Mouse (Mus musculus) embryo, embryonic 9.5 days (tissue): ENCODE data around the gene Spint5.

ENCODE experiments used
- DNase-seq: peaks from one replicate; pipeline ENCODE4 v3.0.0-alpha.2; 2017; ENCODE audit errors: extremely low spot score

Spint5 gene

GRCm38 (mm10) chr2:164737377-164738090 is 22.4 kb downstream of the Spint5 start:
- no peak for DNase-seq

DNA sequence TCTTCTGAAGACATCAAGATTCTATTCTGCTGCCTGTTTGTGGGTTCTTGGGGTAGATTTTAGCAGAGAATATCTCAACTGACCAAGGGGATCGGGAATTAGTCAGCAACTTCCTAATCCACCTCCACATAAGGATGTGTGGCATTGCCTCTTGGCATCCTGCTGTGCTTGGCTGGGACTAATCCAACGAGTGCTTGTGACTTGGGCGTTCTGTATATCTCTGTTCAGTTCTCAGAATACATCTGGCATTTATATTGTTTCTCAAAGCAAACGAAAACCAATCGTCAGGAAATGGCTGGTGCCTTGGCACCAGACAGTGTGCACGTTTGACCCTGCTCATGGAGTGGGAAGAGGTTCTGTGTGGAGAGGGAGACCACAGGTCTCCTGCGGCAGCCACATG is 24.8 kb downstream of the Spint5 start:
- DNase-seq = no peak

GRCm38 (mm10) chr2:164744987-164745386 is 29.9 kb downstream of the Spint5 start:
- no peak for DNase-seq

DNA sequence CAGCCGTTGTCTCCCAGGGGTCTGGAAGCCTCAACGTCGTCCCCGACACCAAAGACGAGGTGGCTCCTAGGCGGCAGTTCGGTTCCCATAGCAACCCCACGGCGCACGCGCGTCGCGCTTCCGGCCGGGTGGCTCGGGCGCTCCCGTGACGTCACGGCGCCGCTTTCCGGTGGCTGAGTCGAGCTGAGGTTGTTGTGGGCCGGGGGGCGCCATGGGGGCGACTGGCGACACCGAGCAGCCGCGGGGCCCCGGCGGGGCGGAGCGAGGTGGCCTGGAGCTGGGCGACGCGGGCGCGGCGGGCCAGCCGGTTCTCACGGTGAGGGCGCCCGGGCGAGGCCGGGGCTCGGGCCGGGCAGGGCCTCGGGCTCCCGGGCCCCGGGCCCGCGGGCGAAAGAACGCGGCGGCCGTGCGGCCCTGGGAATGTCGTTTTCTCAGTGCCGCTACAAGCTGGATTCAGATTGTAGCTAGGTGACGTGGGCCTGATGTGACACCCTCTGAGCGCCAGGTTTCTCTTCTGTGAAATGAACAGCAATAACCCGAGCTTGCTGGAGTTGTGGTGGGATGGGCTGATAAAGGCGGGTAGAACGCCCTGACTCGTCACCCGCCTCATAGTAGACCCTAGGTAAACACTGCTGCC is 30.9 kb downstream of the Spint5 start, which contains the start of the genes Wfdc3 and Dnttip1:
Wfdc3 (minus strand) TSS at position 89 of the 637 bp plus-strand sequence.
Dnttip1 (plus strand) TSS at position 141 of the 637 bp plus-strand sequence.
- DNase-seq = peak; percentile 91

DNA sequence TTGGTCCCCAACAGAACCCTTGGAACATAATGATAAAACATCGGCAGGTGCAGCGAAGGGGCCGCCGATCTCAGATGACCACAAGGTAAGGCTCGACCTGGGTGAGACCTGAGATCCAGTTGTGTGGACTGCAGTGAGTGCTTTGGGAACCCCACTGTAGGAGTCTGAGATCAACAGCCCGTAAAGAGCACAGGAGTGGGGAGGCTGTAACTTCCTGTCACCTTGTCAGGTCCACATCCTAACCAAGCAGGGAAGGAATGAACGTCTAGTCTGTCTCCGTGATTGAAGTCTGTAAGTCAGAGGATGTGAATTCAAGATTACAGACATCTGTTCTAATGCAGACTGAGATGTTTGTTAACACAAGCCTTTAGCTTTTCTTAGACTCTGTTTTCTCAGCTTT is 31.6 kb downstream of the Spint5 start:
- no peak for DNase-seq

- no peak for DNase-seq
These were observed 33.1 kb downstream of the Spint5 start for GRCm38 (mm10) chr2:164748191-164748590.

- no peak for DNase-seq
These were observed 33.9 kb downstream of the Spint5 start for GRCm38 (mm10) chr2:164748991-164749390.

DNA sequence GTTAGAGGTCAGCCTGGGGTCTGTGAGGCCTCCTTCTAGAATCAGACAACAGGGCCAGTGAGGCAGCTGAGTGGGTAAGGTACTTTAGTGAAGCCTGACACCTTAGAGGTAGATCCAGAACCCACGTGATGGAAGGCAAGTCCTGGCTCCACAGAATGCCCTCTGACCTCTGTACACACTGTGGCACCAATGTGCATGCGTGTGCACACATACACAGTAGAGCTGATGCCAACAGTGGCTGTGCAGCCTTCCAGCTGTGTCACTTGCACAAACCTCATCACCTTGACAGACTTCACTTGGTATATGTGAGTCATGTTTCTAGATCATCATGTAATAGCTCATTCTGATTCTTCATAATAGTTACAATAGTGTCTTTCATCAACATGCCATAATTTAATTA is 37.3 kb downstream of the Spint5 start:
- DNase-seq = no peak

GRCm38 (mm10) chr2:164754105-164754504 is 39.0 kb downstream of the Spint5 start:
- no peak for DNase-seq

- no peak for DNase-seq
These were observed 39.7 kb downstream of the Spint5 start for GRCm38 (mm10) chr2:164754800-164755199.

GRCm38 (mm10) chr2:164757841-164758240 is 42.7 kb downstream of the Spint5 start:
- no peak for DNase-seq

DNA sequence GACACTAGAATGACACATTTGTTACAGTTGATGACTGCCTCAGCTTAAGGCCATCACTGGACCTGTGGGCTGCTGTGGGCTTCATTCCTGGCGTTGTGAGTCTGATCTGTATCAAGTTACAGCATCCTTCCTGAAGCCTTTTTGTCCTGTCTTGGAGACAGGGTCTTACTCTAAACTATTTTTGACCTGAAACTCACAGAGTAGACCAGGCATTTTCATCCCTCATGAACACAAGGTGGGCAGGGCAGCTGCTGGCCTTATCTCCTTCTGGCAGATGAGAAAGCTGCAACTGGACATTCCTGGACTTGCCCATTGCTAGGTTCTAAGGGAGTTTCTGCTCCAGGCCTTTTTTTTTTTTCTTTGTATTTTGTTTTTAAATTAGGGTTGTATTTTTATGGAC is 43.6 kb downstream of the Spint5 start:
- no peak for DNase-seq

GRCm38 (mm10) chr2:164760059-164760833 is 45.1 kb downstream of the Spint5 start:
- no peak for DNase-seq

GRCm38 (mm10) chr2:164761502-164761901 is 46.4 kb downstream of the Spint5 start:
- no peak for DNase-seq

GRCm38 (mm10) chr2:164761971-164762370 is 46.9 kb downstream of the Spint5 start:
- no peak for DNase-seq

- no peak for DNase-seq
These were observed 47.5 kb downstream of the Spint5 start for GRCm38 (mm10) chr2:164762593-164762992.

DNA sequence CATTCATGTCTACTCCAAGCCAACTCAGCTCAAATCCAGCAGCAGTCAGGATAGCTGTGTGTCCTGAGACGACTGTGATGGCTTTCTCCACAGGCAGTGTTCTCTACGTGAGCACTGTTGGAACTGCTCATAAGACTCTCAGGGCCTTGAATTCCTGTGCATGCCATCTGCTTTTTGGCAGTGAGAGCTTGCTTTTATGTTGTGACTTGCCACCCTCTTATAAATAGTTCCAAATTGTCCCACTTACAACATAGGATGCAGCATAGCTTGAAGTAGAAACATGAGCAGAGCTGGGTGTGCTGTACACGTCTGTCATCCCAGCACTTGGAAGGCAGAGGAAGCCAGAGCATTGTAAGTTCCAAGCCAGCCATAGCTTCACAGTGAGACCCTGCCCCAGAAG is 50.7 kb downstream of the Spint5 start:
- DNase-seq = no peak
